Mouse (Mus musculus): ENCODE data around the gene Ctnnbip1. TPM values are rescaled to one million over a fixed set of nuclear protein-coding genes. Genes with fewer than 3 reads are reported as not detected.

Ctnnbip1 gene
- polyA plus RNA-seq, 1 experiment = 35.8 TPM

GRCm38 (mm10) chr4:149539441-149539840 is 21.4 kb downstream of the Ctnnbip1 start:
- H3K27ac ChIP-seq (ENCODE audit: insufficient read depth, low read length) = no peak overlapping the region
- peaks cover 4% of the 10 kb centered on the region; the same call in 1 of the 2 replicates for H3K4me1 ChIP-seq (ENCODE audit: control insufficient read depth, insufficient read depth, low read length)
- TF ChIP-seq CTCF (IDR thresholded peaks at IDR 0.05; ENCODE audit: extremely low read depth, insufficient read depth, low read length) (no peak), POLR2A (IDR thresholded peaks at IDR 0.05; ENCODE audit: extremely low read depth, insufficient read depth, low read length) (no peak)
- no peak overlapping the region for H3K4me3 ChIP-seq (ENCODE audit: insufficient read depth, low read length)

- Histone ChIP-seq H3K4me3 (ENCODE audit: insufficient read depth, low read length) (no peak overlapping the region), H3K27ac (ENCODE audit: insufficient read depth, low read length) (no peak overlapping the region), H3K4me1 (ENCODE audit: control insufficient read depth, insufficient read depth, low read length) (peaks cover 2% of the 10 kb centered on the region; the same call in 1 of the 2 replicates)
- TF ChIP-seq CTCF (IDR thresholded peaks at IDR 0.05; ENCODE audit: extremely low read depth, insufficient read depth, low read length) (no peak), POLR2A (IDR thresholded peaks at IDR 0.05; ENCODE audit: extremely low read depth, insufficient read depth, low read length) (no peak)
Measured at GRCm38 (mm10) chr4:149541935-149542334, 23.9 kb downstream of the Ctnnbip1 start.

- Histone ChIP-seq H3K4me3 (ENCODE audit: insufficient read depth, low read length) (no peak overlapping the region), H3K27ac (ENCODE audit: insufficient read depth, low read length) (no peak overlapping the region), H3K4me1 (ENCODE audit: control insufficient read depth, insufficient read depth, low read length) (peaks cover 2% of the 10 kb centered on the region; the same call in 1 of the 2 replicates)
- TF ChIP-seq CTCF (IDR thresholded peaks at IDR 0.05; ENCODE audit: extremely low read depth, insufficient read depth, low read length) (no peak), POLR2A (IDR thresholded peaks at IDR 0.05; ENCODE audit: extremely low read depth, insufficient read depth, low read length) (no peak)
Measured at GRCm38 (mm10) chr4:149542431-149542830, 24.4 kb downstream of the Ctnnbip1 start.

GRCm38 (mm10) chr4:149542927-149543553 is 25.0 kb downstream of the Ctnnbip1 start:
- H3K27ac ChIP-seq (ENCODE audit: insufficient read depth, low read length) = no peak overlapping the region
- H3K4me3 ChIP-seq (ENCODE audit: insufficient read depth, low read length) = no peak overlapping the region
- peak; percentile 99 for TF ChIP-seq CTCF (IDR thresholded peaks at IDR 0.05; ENCODE audit: extremely low read depth, insufficient read depth, low read length)
- no peak for TF ChIP-seq POLR2A (IDR thresholded peaks at IDR 0.05; ENCODE audit: extremely low read depth, insufficient read depth, low read length)
- H3K4me1 ChIP-seq (ENCODE audit: control insufficient read depth, insufficient read depth, low read length) = peaks cover 2% of the 10 kb centered on the region; the same call in 1 of the 2 replicates

- TF ChIP-seq CTCF (IDR thresholded peaks at IDR 0.05; ENCODE audit: extremely low read depth, insufficient read depth, low read length) (no peak), POLR2A (IDR thresholded peaks at IDR 0.05; ENCODE audit: extremely low read depth, insufficient read depth, low read length) (no peak)
- Histone ChIP-seq H3K27ac (ENCODE audit: insufficient read depth, low read length) (no peak overlapping the region), H3K4me3 (ENCODE audit: insufficient read depth, low read length) (no peak overlapping the region), H3K4me1 (ENCODE audit: control insufficient read depth, insufficient read depth, low read length) (peaks cover 1% of the 10 kb centered on the region; the same call in 1 of the 2 replicates)
Measured at GRCm38 (mm10) chr4:149544892-149545291, 26.9 kb downstream of the Ctnnbip1 start.

GRCm38 (mm10) chr4:149546797-149547444 is 28.9 kb downstream of the Ctnnbip1 start:
- TF ChIP-seq CTCF (IDR thresholded peaks at IDR 0.05; ENCODE audit: extremely low read depth, insufficient read depth, low read length) (no peak), POLR2A (IDR thresholded peaks at IDR 0.05; ENCODE audit: extremely low read depth, insufficient read depth, low read length) (no peak)
- Histone ChIP-seq H3K4me1 (ENCODE audit: control insufficient read depth, insufficient read depth, low read length) (peaks cover 1% of the 10 kb centered on the region; the same call in 1 of the 2 replicates), H3K4me3 (ENCODE audit: insufficient read depth, low read length) (no peak overlapping the region), H3K27ac (ENCODE audit: insufficient read depth, low read length) (no peak overlapping the region)

GRCm38 (mm10) chr4:149547523-149547922 is 29.5 kb downstream of the Ctnnbip1 start:
- TF ChIP-seq POLR2A (IDR thresholded peaks at IDR 0.05; ENCODE audit: extremely low read depth, insufficient read depth, low read length) = no peak
- no peak for TF ChIP-seq CTCF (IDR thresholded peaks at IDR 0.05; ENCODE audit: extremely low read depth, insufficient read depth, low read length)
- Histone ChIP-seq H3K4me1 (ENCODE audit: control insufficient read depth, insufficient read depth, low read length) (peaks cover 1% of the 10 kb centered on the region; the same call in 1 of the 2 replicates), H3K27ac (ENCODE audit: insufficient read depth, low read length) (no peak overlapping the region)

GRCm38 (mm10) chr4:149549221-149549925 is 31.3 kb downstream of the Ctnnbip1 start:
- H3K4me3 ChIP-seq (ENCODE audit: insufficient read depth, low read length) = no peak overlapping the region
- peaks cover 5% of the 10 kb centered on the region for H3K4me1 ChIP-seq (ENCODE audit: control insufficient read depth, insufficient read depth, low read length)
- H3K27ac ChIP-seq (ENCODE audit: insufficient read depth, low read length) = no peak overlapping the region
- no peak for TF ChIP-seq POLR2A (IDR thresholded peaks at IDR 0.05; ENCODE audit: extremely low read depth, insufficient read depth, low read length)
- peak; percentile 97 for TF ChIP-seq CTCF (IDR thresholded peaks at IDR 0.05; ENCODE audit: extremely low read depth, insufficient read depth, low read length)

More at GRCm38 (mm10) chr4:149547523-149547922, 29.5 kb downstream of the Ctnnbip1 start:
- no peak overlapping the region for H3K4me3 ChIP-seq (ENCODE audit: insufficient read depth, low read length)

GRCm38 (mm10) chr4:149550866-149551265 is 32.8 kb downstream of the Ctnnbip1 start:
- TF ChIP-seq CTCF (IDR thresholded peaks at IDR 0.05; ENCODE audit: extremely low read depth, insufficient read depth, low read length) (no peak), POLR2A (IDR thresholded peaks at IDR 0.05; ENCODE audit: extremely low read depth, insufficient read depth, low read length) (no peak)
- no peak overlapping the region for H3K27ac ChIP-seq (ENCODE audit: insufficient read depth, low read length)
- no peak overlapping the region for H3K4me3 ChIP-seq (ENCODE audit: insufficient read depth, low read length)
- peaks cover 14% of the 10 kb centered on the region for H3K4me1 ChIP-seq (ENCODE audit: control insufficient read depth, insufficient read depth, low read length)

Data from cortical plate, adult 2 months (tissue).